Mouse (Mus musculus): ENCODE data around the gene Nudc.

Nudc gene

GRCm38 (mm10) chr4:133491800-133492199 lies 54.0 kb downstream of the Nudc start:
- DNase-seq (ENCODE audit: low read depth, low spot score): no peak

DNA sequence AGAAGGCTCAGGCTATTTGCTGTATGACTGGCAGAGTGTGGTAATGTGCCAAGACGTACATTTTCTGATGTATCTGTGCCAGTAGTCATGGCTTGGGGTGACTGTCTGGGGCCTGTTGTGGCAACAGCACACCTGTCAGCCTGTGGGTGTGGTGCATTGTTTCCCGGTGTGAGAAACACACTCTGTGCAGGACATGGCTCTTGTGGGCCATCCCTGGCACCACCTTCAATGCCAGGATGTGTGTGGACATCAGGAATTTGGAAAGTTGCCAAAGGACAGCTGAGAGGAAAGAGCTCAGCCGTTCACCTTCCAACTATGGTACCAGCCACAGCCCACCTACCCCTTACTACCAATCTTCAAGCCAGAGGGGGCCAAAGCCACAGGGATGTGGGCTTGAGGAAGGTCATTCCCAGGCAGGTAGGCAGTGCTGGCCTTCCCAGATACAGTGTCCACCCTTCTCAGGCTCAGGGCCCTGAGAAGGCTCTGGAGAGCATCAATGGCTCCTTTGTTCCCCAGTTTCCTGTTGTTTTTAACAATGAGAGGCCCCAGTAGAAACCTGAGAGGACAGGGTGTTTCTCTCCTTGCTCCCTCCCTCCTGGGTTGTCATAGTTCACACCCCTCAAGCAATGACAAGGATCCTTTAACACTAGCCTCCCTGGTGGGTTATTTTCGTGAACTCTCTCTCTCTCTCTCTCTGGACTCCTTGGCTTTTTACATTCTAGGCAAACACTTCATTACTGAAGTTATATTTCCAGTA lies 56.1 kb downstream of the Nudc start:
- no peak for DNase-seq (ENCODE audit: low read depth, low spot score)

DNA sequence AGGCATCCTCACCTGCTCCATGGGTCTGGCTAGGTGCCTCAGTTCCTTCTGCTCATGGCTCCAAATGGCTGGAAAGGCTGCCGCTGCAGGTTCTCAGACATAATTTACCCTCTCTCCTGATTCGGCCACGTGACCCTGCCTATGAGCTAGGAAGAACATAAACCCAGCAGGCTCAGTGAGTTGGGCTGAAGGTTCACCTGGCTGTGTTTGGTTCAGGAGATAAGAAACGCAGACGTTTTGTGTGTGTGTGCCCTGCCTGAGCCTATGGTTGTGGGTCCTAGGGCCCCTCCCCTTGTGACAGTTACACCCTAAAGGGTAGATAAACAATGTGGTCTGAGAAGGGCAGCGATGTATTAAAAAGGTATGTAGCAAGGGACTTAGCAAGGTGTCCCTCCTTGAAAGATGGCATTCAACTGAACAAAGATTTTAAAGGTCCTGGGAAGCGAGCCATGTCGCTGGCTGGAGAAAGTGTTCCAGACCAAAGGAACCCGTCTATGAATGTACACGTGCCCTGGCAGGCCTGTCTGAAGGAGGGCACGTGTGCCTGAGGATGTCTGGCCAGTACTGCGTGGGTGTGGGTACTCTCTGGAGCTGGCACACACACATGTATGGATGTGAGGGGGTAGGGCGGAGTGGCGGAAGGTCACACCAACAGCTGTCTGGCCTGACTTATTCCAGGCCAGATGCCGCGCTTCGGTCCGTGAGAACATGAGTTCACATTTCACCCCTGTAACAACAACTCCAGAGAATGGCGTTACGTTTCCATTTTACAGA lies 57.0 kb downstream of the Nudc start:
- no peak for DNase-seq (ENCODE audit: low read depth, low spot score)

DNA sequence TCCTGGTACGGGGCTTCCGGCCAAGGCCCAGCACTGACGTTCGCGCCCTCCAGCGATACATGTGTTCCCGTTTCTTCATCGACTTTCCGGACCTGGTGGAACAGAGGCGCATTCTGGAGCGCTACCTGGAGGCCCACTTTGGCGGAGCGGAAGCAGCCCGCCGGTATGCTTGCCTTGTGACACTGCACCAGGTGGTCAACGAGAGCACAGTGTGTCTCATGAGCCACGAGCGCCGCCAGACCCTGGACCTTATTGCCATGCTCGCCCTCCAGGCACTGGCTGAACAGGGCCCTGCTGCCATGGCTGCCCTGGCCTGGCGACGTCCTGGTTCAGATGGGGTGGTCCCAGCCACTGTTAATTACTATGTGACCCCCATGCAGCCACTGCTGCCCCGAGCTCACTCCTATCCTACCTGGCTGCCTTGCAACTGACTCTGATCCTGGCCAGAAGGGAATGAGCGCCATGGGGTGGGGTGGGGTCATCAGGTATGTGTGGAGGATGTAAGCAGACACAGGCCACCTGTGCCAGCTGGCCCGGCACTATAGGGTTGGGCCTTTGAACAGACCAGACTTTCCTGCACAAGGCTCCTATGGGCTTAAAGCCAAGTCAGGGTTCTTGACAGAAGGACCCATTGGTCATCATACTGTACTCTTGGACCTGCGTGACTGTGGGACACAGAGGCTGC lies 59.0 kb downstream of the Nudc start:
- no peak for DNase-seq (ENCODE audit: low read depth, low spot score)

DNA sequence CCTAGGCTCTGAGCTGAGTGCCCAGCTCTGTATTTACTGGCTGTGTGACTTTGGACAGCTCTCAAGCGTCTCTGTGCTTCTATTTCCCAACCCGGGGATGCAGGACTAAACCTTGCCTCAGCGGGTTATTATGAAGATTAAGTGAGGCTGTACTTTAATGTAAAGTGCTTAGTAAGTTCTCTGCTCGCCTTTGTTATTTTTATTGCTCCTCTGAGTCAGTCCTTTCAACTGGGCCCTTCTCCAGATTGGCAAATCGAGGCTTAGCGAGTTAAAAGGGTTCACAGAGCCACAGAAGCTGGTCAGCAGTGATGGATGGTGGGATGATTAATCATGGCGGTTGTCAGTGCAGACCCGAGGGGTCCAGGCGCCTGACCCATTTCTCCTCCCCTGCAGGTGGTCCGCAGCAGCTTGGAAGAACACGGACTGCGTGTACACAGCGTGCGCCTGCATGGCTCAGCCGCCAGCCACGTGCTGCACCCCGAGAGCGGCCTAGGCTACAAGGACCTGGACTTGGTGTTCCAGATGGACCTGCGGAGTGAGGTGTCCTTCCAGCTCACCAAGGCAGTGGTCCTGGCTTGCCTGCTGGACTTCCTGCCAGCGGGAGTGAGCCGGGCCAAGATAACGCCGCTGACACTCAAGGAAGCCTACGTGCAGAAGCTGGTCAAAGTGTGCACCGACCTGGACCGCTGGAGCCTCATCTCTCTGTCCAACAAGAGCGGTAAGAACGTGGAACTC lies 59.9 kb downstream of the Nudc start:
- DNase-seq (ENCODE audit: low read depth, low spot score): no peak

GRCm38 (mm10) chr4:133484266-133485025 lies 61.4 kb downstream of the Nudc start:
- DNase-seq (ENCODE audit: low read depth, low spot score): peak; percentile 75

Data from ES-CJ7 (cell line).